14 mouse cellular contexts compared by ENCODE assay signal in the genomic region with DNA sequence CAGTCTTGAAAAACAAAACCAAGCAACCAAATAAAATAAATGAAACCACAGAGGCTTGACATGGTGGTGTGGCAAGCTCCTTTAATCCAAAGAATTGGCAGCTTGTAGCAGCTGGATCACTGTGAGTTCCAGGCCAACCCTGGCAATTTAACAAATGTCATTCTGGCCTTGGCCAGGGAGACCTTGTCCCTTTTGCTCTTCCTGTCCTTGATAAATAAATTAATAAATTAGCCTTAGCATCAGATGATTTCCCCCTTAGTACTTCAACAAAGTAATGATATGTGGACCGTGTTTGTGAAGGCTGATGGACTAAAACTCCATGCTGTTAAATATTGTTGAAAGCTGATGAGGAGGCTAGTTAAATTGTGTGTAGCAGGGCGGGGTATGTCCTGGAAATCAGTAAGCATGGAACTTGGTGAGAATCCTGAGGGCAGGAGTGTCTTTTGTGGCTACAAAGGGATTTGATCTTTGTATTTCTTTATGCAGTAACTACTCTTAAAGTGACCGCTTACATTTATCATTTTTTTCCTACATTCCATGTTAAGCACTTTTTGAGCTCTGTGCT. TPM values are rescaled to one million over a fixed set of nuclear protein-coding genes. Genes with fewer than 3 reads are reported as not detected.
DNase-seq lines count a peak whose midpoint lies in the region; ATAC-seq and TF ChIP-seq lines count a peak whose summit lies in the region.
"Had no signal": no experiment of that assay in that cellular context is flagged by ENCODE, and none has a peak within 500 bp of the region (broad histone marks: within the 10 kb centered on the region; RNA-seq: fewer than 3 reads in every experiment).

No protein-coding gene starts in this region.

- H3K4me3 ChIP-seq in heart, embryonic 10.5 days, result no peak overlapping the region
- no peak overlapping the region for H3K4me3 ChIP-seq in MEL (ENCODE audit: control insufficient read depth in 1 of 2, insufficient read depth in 1 of 2, low read depth in 2 of 2, low read length in 2 of 2)
- H3K4me3 ChIP-seq: embryonic facial prominence, embryonic 15.5 days; liver, embryonic 13.5 days; stomach, embryonic 15.5 days had no signal

- no peaks in the 10 kb centered on the region for H3K9me3 ChIP-seq in heart, embryonic 10.5 days
- no peaks in the 10 kb centered on the region for H3K9me3 ChIP-seq in MEL (replicated peaks; ENCODE audit: insufficient read depth, low read length)
- H3K9me3 ChIP-seq: embryonic facial prominence, embryonic 15.5 days; liver, embryonic 13.5 days; stomach, embryonic 15.5 days had no signal

- DNase-seq in heart, adult 18-20 months, result peak; percentile 59 to 70
- DNase-seq in heart, embryonic 10.5 days (ENCODE audit: low spot score), result no peak
- no peak for DNase-seq in MEL (ENCODE audit: low read depth, low spot score)
- peak; percentile 3 for DNase-seq in brain, embryonic 14.5 days (ENCODE audit: low read depth)
- peak; percentile 33 to 41 for DNase-seq in kidney, postnatal 25 days
- DNase-seq in retina, embryonic 14.5 days (ENCODE audit: low spot score), result no peak
- DNase-seq: liver, embryonic 13.5 days; midbrain, embryonic 14.5 days had no signal

- no peak overlapping the region for H3K27ac ChIP-seq in heart, embryonic 10.5 days
- no peak overlapping the region for H3K27ac ChIP-seq in MEL (ENCODE audit: control insufficient read depth, low read depth, low read length)
- H3K27ac ChIP-seq: embryonic facial prominence, embryonic 15.5 days; liver, embryonic 13.5 days; stomach, embryonic 15.5 days had no signal

- H3K9ac ChIP-seq in MEL (ENCODE audit: control insufficient read depth, low read depth, low read length, poor library complexity, severe bottlenecking), result no peak overlapping the region
- H3K9ac ChIP-seq: embryonic facial prominence, embryonic 15.5 days; liver, embryonic 13.5 days; stomach, embryonic 15.5 days had no signal

- ATAC-seq in frontal cortex, adult (ENCODE audit: low TSS enrichment), result no peak
- ATAC-seq in megakaryocyte, adult 5-6 weeks (ENCODE audit: poor library complexity, severe bottlenecking), result no peak
- ATAC-seq: CD4-positive, CD25-positive, alpha-beta regulatory T cell, adult 4 months had no signal

- no peak for TF ChIP-seq RAD21 in MEL (IDR thresholded peaks at IDR 0.05; ENCODE audit: low read depth, low read length)

- 91% methylated on average over 3 of the region's 3 CpGs for WGBS in heart, embryonic 10.5 days

- TF ChIP-seq POLR2A in MEL (IDR thresholded peaks at IDR 0.05; ENCODE audit: control insufficient read depth in 1 of 2, insufficient read depth in 1 of 2, low read depth in 1 of 2, low read length in 2 of 2, poor library complexity in 1 of 2), result no peak
- TF ChIP-seq POLR2A in brain, embryonic 14.5 days (IDR thresholded peaks at IDR 0.05; ENCODE audit: borderline replicate concordance, extremely low read depth, insufficient read depth, insufficient read length, poor library complexity, severe bottlenecking), result no peak

- no peaks in the 10 kb centered on the region for H3K27me3 ChIP-seq in heart, embryonic 10.5 days (ENCODE audit: insufficient read depth, poor library complexity, severe bottlenecking)
- no peaks in the 10 kb centered on the region for H3K27me3 ChIP-seq in MEL (ENCODE audit: control insufficient read depth in 1 of 2, insufficient read depth in 2 of 2, low read length in 2 of 2)
- H3K27me3 ChIP-seq: embryonic facial prominence, embryonic 15.5 days; liver, embryonic 13.5 days; stomach, embryonic 15.5 days had no signal

- H3K4me1 ChIP-seq in heart, embryonic 10.5 days, result peaks cover 10% of the 10 kb centered on the region
- peaks cover 19 to 35% of the 10 kb centered on the region in 2 experiments for H3K4me1 ChIP-seq in MEL (ENCODE audit: control insufficient read depth in 1 of 2, insufficient read depth in 2 of 2, low read length in 2 of 2)

- H3K36me3 ChIP-seq in heart, embryonic 10.5 days, result peaks cover 8% of the 10 kb centered on the region; the same call in 1 of the 2 replicates
- H3K36me3 ChIP-seq in MEL (ENCODE audit: control insufficient read depth in 1 of 2, insufficient read depth in 2 of 2, low read length in 2 of 2), result peaks cover 6 to 37% of the 10 kb centered on the region in 2 experiments
- H3K36me3 ChIP-seq: embryonic facial prominence, embryonic 15.5 days; liver, embryonic 13.5 days; stomach, embryonic 15.5 days had no signal

- TF ChIP-seq CTCF in MEL (IDR thresholded peaks at IDR 0.05 in 2 of 3, conservative IDR thresholded peaks at IDR 0.05 in 1 of 3; ENCODE audit: control insufficient read depth in 1 of 3, insufficient read depth in 1 of 3, low read depth in 2 of 3, low read length in 3 of 3, poor library complexity in 1 of 3, severe bottlenecking in 1 of 3), result no peak
- no peak for TF ChIP-seq CTCF in brain, embryonic 14.5 days (IDR thresholded peaks at IDR 0.05; ENCODE audit: borderline replicate concordance, extremely low read depth, insufficient read depth, insufficient read length)

- TF ChIP-seq EP300 in MEL (IDR thresholded peaks at IDR 0.05; ENCODE audit: low read depth in 1 of 2, low read length in 2 of 2), result no peak

- H3K79me2 ChIP-seq in MEL (ENCODE audit: control insufficient read depth, insufficient read depth, low read length, poor library complexity), result peaks cover 28% of the 10 kb centered on the region

TF ChIP-seq in MEL, 35 proteins besides CTCF, POLR2A, EP300 and RAD21:
- TF ChIP-seq MYC (IDR thresholded peaks at IDR 0.05; ENCODE audit: low read depth, low read length) (no peak), NELFE (IDR thresholded peaks at IDR 0.05; ENCODE audit: low read depth, low read length) (peak; percentile 17; the same call in 1 of the 2 replicates), POLR2AphosphoS5 (IDR thresholded peaks at IDR 0.05; ENCODE audit: borderline replicate concordance, low read depth, low read length) (no peak), RCOR1 (IDR thresholded peaks at IDR 0.05; ENCODE audit: low read depth, low read length) (no peak), ZKSCAN1 (IDR thresholded peaks at IDR 0.05; ENCODE audit: low read depth, low read length) (no peak)
TF ChIP-seq in MEL: peak in this region for 1.

RNA-seq across cellular contexts. Expression of gene Rabep1, which starts 27.3 kb away (rescaled TPM):
- total RNA-seq in heart, adult 18-20 months (2021), result 10 to 100 TPM; 37.6 to 39.0 TPM
- 29.4 and 29.7 TPM in 2 replicates for polyA plus RNA-seq in heart, embryonic 10.5 days (2016; fragmentation: Nextera tagmentation; extraction: Ambion mirVana)
- total RNA-seq in MEL (2012; rRNA removed), result 34.3 and 35.6 TPM in 2 replicates
- polyA plus RNA-seq in MEL (2012; ENCODE audit: insufficient read depth in 1 of 2, insufficient read length in 2 of 2, low read depth in 1 of 2, low replicate concordance in 2 of 2, missing spikeins in 1 of 2), result 10 to 100 TPM; 24.2 to 72.2 TPM
- 20.3 and 33.9 TPM in 2 replicates for polyA plus RNA-seq in brain, embryonic 14.5 days (2012; rRNA removed)
- total RNA-seq in megakaryocyte, adult 5-6 weeks (2015), result 18.6 and 18.9 TPM in 2 replicates
- 47.8 and 55.9 TPM in 2 replicates for total RNA-seq in megakaryocyte, adult 5-6 weeks (2017)

RNA-seq across cellular contexts. Expression of gene Scimp, which starts 59.5 kb away (rescaled TPM):
- 1 to 10 TPM in 1 of 2 experiments, under 1 TPM in 1; 0.42 to 1.1 TPM for total RNA-seq in heart, adult 18-20 months (2021)
- polyA plus RNA-seq in heart, embryonic 10.5 days (2016; fragmentation: Nextera tagmentation; extraction: Ambion mirVana), result not detected in 2 replicates
- not detected in 2 replicates for total RNA-seq in MEL (2012; rRNA removed)
- polyA plus RNA-seq in MEL (2012; ENCODE audit: insufficient read depth in 1 of 2, insufficient read length in 2 of 2, low read depth in 1 of 2, low replicate concordance in 2 of 2, missing spikeins in 1 of 2), result not detected
- polyA plus RNA-seq in brain, embryonic 14.5 days (2012; rRNA removed), result not detected in 2 replicates
- 0.65 and 2.3 TPM in 2 replicates for total RNA-seq in megakaryocyte, adult 5-6 weeks (2015)
- 2.6 and 3.3 TPM in 2 replicates for total RNA-seq in megakaryocyte, adult 5-6 weeks (2017)
- total RNA-seq: layer of hippocampus, postnatal 10 days had no signal
- polyA plus RNA-seq: embryonic facial prominence, embryonic 15.5 days had no signal

Comparison
In these comparisons a context has a peak if more than half of its experiments do, and no peak if none do; other contexts are left out.
1. DNase-seq: peak in heart, adult 18-20 months (2 of 2), brain, embryonic 14.5 days (single experiment) and kidney, postnatal 25 days (2 of 2); none in heart, embryonic 10.5 days (single experiment), MEL (single experiment) and retina, embryonic 14.5 days (single experiment).